Mouse (Mus musculus) lung, postnatal 25 days (tissue): Measurements from ENCODE around the gene Phactr1.

Source experiments
- DNase-seq: peaks from one replicate; pipeline ENCODE4 v3.0.0; 2022; ENCODE audit warnings: low spot score

Gene Phactr1

DNA sequence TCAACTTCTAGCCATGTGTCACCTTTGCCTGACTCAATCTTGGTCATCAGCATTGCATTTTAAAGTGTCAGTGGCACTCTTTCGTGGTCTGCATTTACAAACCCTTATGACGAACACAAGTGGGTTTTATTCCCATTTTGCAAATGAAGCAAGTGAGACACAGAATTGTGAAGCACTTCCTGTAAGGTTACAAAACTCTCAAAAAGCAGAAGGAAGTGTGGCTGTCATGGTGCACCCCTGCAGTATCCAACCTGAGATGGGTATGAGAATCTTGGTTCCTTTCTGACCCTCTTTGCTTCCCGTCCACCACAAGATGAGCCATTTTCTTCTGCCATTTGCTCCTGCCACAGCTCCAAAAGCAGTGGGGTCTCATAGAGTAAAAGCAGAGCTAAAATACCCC, 295.7 kb downstream of the Phactr1 start:
- no peak for DNase-seq

DNA sequence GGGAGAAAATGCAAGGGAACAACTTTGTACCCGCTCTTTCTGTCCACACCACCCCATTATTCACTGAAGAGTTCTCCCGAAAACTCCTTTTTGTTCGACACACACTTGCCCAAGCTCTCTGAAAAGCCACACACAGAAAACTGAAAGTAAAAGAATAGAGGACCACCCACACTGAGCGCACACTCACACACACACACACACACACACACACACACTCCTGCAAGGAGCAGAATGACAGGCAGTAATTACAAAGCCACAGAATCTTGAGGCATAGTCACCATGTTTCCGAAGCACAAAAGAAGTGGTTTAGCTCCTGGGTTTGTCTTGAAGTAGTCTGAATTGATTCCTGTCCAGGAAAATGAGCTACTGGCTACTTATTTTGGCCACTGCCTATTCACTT, 296.5 kb downstream of the Phactr1 start:
- DNase-seq = no peak

DNA sequence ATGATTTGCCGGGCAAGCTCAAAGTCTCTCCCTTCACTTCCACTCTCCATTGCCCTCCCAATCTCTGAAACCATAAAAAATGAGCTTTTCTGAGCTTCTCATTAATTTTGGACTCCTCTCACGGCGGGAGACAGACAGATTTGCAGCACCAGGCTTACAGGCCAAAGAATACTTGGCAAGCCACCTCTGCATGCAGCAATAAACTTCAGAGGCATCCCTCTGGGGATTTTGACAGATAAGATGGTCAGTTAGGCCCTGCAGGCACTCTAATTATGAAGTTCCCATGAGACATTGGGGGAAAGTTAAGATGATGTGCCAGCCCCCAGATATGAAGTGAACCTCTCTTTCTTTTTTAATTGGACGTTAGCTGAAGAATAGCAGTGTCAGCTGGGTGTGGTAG, 300.2 kb downstream of the Phactr1 start:
- DNase-seq = no peak

DNA sequence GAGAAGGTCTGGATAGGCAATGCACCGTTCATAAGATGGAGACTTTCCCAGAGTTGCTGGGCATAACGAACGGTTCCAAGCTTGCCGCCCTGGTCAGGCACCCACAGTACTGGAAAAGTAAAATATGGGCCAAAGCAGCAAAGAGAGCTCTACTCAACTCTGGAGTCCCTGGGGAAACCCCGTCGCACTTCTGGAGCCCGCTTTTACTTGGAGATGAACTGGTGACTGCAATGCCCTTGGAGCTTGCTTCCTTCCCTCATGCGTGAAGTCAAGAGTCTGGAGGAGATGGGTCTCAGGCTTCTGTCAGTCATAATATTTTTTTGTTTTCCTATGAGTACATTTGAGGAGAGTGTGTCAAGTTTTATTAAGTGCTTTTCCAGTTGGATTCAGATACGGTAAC, 302.2 kb downstream of the Phactr1 start:
- DNase-seq = no peak

GRCm38 (mm10) chr13:42985806-42986205, 305.4 kb downstream of the Phactr1 start:
- DNase-seq = no peak

- DNase-seq = no peak
Measured at GRCm38 (mm10) chr13:42987931-42988579, 307.6 kb downstream of the Phactr1 start.

- no peak for DNase-seq
Measured at GRCm38 (mm10) chr13:42989481-42989880, 309.1 kb downstream of the Phactr1 start.

DNA sequence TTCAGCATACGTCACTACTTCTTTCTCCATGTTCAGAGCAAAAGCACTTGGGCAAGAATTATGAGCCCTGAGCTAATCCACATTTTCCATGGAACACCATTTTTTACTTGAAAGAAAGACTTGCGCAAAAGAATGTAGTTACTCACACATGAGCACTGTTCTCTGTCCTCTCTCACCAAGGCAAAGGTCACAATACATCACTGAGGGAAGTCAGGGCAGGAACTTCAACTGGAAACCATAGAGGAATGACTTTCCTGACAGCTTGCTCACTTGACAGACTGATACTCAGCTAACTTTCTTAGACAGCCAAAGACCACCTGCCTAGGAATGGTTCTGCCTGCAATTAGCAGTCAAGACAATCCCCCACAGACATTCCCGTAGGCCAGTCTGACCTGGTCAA, 309.6 kb downstream of the Phactr1 start:
- no peak for DNase-seq

DNA sequence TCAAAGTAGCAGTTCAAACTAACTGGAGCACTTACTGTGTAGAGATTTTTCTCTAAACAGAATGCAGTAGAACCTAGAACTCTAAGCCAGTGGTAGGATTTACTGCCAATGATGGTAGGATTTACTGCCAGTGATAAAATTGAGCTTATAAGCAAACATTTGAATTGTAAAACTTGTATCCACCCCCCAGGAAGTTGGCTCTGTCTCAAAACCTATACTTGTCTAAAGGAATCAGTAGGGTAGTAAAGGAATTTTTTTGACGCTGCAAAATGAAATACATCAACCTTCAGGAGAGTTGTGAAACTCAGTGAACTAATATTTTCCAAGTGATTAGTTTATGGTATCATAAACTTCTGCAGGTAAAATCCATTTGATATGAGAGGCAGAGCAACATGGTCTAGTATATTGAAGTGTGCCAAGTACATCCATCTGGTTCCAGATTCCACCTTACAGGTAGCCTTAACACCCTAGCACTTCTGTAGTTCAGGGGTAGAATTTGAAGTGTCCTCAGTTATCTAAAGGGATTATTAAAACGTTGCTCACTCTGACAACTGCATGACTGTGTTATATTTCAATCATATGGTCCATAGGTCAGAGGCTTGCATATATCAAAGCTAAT, 310.2 kb downstream of the Phactr1 start:
- no peak for DNase-seq

GRCm38 (mm10) chr13:42991164-42991563, 310.7 kb downstream of the Phactr1 start:
- no peak for DNase-seq

DNA sequence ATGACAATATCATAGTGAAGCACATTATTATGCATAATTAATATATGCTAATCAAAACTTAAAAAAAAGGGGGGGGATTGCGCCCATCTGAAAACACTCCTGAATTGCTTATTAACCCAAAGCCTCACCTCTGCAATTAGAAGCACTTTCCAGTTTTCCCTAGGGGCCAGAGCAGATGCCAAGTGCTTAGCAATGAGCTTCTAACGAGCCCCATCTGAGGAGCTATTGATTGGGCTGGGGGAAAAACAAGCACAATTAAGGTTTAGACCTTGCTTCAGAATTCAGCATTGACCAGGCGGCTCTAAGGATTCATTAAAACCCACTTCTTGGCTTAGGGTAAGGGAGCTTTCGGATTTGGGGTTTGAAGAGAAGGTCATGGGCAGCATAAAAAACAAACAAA, 311.9 kb downstream of the Phactr1 start:
- DNase-seq = no peak

GRCm38 (mm10) chr13:42994276-42994675, 313.9 kb downstream of the Phactr1 start:
- no peak for DNase-seq

DNA sequence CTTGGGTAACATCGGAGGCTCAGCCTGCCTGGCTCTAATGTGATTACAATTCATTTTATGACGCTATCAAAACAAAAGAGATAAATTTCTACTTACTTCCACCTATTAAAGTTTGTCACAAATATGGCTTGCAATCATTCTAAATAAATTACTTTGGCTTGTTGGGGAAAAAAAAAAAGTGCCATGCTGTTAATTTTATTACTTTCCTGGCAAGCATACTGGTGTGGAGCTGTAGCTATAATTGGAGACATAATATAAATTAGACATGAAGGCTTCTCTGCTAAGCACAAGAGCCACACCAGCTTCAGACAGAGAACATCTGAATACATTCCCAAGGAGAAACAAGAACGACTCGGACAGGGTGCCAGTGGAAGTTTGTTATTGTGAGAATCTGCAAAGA, 315.8 kb downstream of the Phactr1 start:
- DNase-seq = no peak

DNA sequence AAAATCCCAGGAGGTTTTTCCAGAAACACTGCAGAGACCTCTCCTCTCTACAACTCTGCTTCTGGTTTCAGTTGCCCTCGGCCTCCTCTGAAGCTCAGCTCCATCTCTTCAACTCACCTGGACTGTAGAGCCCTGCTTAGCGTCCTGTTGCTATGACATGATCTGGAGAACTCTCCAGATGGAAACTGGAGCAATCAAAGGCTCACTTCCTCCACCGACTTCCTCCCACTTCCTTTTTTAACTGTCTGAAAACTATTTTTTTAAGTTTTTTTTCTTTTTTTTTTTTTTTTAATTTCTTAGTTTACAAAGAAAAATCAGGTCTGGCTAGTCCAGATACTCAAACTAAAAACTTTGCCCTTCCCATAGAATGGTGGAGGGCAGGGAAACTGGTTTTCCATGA, 318.9 kb downstream of the Phactr1 start:
- no peak for DNase-seq

DNA sequence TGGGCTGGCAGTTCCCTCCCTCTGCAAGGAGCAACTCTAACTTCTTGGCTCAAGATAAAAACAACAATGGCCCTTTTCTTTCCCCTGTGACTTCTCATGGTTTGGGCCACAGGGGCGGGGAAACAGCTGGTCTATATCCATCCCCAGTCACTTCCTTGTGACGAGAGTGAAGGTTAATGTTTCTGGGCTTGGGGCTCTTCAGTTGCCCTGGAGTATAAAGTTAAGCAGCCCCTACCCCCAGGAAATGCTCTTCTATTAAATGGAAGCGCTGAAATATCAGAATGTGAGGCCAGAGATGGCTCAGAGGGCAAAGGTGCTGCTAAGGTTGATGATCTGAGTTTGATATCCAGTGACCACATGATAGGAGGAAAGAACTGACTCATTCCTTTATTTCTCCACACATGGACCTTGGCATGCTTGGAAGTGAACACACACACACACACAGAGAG, 324.7 kb downstream of the Phactr1 start:
- DNase-seq = peak; percentile 56

- DNase-seq = no peak
Measured at GRCm38 (mm10) chr13:43008466-43008865, 328.0 kb downstream of the Phactr1 start.

DNA sequence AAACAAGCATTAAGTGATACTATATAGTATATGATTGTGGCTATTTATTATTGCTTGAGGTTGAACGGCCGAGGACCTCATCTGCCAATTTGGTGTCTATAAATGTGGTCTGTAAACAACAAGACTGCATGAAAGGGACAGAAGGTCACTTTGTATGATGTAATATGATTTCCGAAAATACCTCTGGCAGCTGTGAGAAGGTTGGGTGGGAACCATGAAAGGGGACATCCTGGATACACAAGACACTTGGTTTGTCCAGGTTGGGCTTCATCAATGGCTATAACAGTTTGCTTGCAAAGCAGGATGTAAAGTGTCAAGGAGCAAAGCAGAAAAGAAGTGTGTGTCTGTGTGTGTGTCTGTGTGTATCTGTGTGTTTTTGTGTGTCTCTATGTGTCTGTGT, 329.2 kb downstream of the Phactr1 start:
- no peak for DNase-seq

- DNase-seq = no peak
Measured at GRCm38 (mm10) chr13:43011516-43011915, 331.1 kb downstream of the Phactr1 start.

DNA sequence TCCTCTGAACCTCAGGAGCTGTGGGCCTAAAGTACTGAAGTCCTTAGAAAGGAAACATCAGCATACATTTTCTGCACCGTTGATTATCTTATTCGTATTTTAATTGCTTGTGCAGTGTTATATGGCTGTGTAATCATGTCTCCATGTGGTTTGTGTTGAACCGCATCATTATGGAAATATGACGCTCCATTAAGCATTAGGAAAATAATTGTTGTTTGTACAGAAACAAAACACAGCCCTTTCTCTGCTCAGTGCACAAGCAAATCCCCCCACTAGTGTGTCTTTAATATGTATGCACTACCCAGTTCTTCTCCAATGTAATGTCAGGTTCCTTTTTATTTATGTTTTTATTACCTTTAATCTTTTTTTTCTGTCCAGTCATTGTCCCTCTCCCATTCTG, 333.6 kb downstream of the Phactr1 start:
- DNase-seq = no peak

DNA sequence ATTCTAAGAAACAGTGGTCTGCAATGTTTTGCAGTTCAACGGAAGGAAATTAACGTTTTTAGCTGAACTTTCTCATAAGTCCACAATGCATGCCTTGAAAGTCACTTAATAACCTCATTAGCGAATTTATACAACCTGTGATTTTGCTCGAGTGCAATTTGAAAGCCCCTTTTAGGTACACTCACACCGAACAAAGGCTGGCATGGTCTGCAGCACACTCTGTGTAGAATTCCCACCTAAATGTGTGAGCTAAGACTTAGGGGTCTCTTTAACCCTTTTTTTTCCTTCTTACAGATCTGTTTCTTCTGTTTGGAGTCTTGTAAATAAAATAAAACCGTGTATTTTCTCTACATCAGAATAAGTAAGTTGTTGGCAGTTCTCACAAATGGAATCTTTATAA, 335.3 kb downstream of the Phactr1 start:
- no peak for DNase-seq

DNA sequence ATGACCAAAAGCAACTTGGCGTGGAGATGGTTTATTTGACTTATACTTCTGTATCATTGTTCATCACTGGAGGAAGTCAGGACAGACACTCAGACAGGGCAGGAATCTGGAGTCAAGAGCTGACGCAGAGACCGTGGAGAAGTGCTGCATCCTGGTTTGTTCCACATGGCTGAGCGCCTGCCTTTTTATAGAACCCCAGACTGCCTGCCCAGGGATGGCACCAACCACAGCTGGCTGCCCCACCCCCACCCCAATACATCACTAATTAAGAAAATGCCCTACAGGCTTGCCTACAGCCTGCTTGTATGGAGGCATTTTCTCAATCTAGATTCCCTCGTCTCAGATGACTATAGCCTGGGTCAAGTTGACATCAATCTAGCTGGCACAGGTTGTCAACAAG, 338.4 kb downstream of the Phactr1 start:
- no peak for DNase-seq

DNA sequence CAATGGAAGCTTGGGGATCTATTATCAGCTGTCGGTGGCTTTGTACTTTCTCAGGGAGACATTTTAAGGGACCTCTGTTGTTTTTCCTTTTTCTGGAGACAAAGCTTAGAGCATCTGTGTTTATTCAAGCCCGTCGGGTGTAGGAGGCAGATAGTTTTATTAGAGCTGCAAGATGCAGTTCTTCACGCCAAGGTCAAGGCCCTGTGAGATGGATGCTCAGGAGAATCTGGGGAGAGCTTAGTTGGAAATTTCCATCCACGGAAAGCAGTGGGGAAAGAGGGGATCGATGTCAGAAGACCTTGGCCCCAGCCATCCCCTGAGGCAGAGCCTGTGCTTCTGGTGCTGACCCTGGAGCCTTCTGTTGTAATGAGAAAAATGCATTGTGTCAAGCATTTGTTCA, 340.6 kb downstream of the Phactr1 start:
- DNase-seq = no peak

- DNase-seq = no peak
Measured at GRCm38 (mm10) chr13:43023005-43023404, 342.6 kb downstream of the Phactr1 start.

GRCm38 (mm10) chr13:43027568-43027967, 347.1 kb downstream of the Phactr1 start:
- no peak for DNase-seq
